Mouse (Mus musculus) G1E (cell line): ENCODE results near the gene Smim7.

Source experiments
- CTCF ChIP-seq: IDR thresholded peaks from 2 replicates; pipeline ENCODE4 v1.5.1; 2012; ENCODE audit warnings: low read depth, low read length, inconsistent platforms, mixed read lengths
- GATA1 ChIP-seq: IDR thresholded peaks from 2 replicates; pipeline ENCODE4 v1.6.1; 2012; ENCODE audit warnings: borderline replicate concordance, low read length, inconsistent platforms, mixed read lengths
- TAL1 ChIP-seq: conservative IDR thresholded peaks from 2 replicates; pipeline ENCODE4 v1.6.1; 2012; ENCODE audit warnings: low read depth, low read length, inconsistent platforms, mixed read lengths

- no peak for TF ChIP-seq CTCF
- TF ChIP-seq GATA1, result no peak
- TF ChIP-seq TAL1, result no peak
These were observed at the start of gene Smim7 for GRCm38 (mm10) chr8:72570633-72571610.
